Mouse (Mus musculus) fat pad, adult 2 months (tissue): ENCODE results near the gene Elp4.
A peak's percentile ranks its signal among the peaks of the same experiment; 100 is the strongest.

ENCODE experiments used
- DNase-seq: peaks from one replicate; pipeline ENCODE4 v3.0.0-alpha.2; 2011; ENCODE audit warnings: low read depth, low spot score; ENCODE audit errors: extremely low read depth

Elp4 gene

GRCm38 (mm10) chr2:105903896-105904756 lies at the start of gene Elp4, which contains the start of gene Immp1l:
Gene Elp4 (minus strand): TSS chr2:105904564.
Gene Immp1l (plus strand): TSS chr2:105904638.
- DNase-seq = peak; percentile 83

GRCm38 (mm10) chr2:105953862-105954261 lies 49.5 kb upstream of the Elp4 start:
- no peak for DNase-seq

GRCm38 (mm10) chr2:105951350-105951940 lies 47.1 kb upstream of the Elp4 start:
- no peak for DNase-seq

- DNase-seq = no peak
Measured at GRCm38 (mm10) chr2:105950131-105950530, 45.8 kb upstream of the Elp4 start.

- no peak for DNase-seq
Measured at GRCm38 (mm10) chr2:105917623-105918346, 13.4 kb upstream of the Elp4 start.

- DNase-seq = peak; percentile 30
Measured at GRCm38 (mm10) chr2:105916671-105917070, 12.3 kb upstream of the Elp4 start.

- DNase-seq = no peak
Measured at GRCm38 (mm10) chr2:105913655-105914366, 9.4 kb upstream of the Elp4 start.

- no peak for DNase-seq
Measured at GRCm38 (mm10) chr2:105910611-105911010, 6.2 kb upstream of the Elp4 start.

GRCm38 (mm10) chr2:105908351-105908750 lies 4.0 kb upstream of the Elp4 start:
- DNase-seq = no peak

- no peak for DNase-seq
Measured at GRCm38 (mm10) chr2:105904757-105905146, 388 bp upstream of the Elp4 start.

GRCm38 (mm10) chr2:105890816-105891215 lies 13.5 kb downstream of the Elp4 start:
- no peak for DNase-seq

- DNase-seq = no peak
Measured at GRCm38 (mm10) chr2:105873403-105873802, 31.0 kb downstream of the Elp4 start.

- DNase-seq = no peak
Measured at GRCm38 (mm10) chr2:105854740-105855139, 49.6 kb downstream of the Elp4 start.

GRCm38 (mm10) chr2:105852971-105853370 lies 51.4 kb downstream of the Elp4 start:
- no peak for DNase-seq

GRCm38 (mm10) chr2:105851714-105852293 lies 52.6 kb downstream of the Elp4 start:
- no peak for DNase-seq

GRCm38 (mm10) chr2:105843151-105843550 lies 61.2 kb downstream of the Elp4 start:
- no peak for DNase-seq

GRCm38 (mm10) chr2:105817965-105818364 lies 86.4 kb downstream of the Elp4 start:
- DNase-seq = no peak

- no peak for DNase-seq
Measured at GRCm38 (mm10) chr2:105815170-105815569, 89.2 kb downstream of the Elp4 start.

- DNase-seq = no peak
Measured at GRCm38 (mm10) chr2:105813041-105813440, 91.3 kb downstream of the Elp4 start.

- DNase-seq = no peak
Measured at GRCm38 (mm10) chr2:105810286-105810685, 94.1 kb downstream of the Elp4 start.

GRCm38 (mm10) chr2:105806571-105806970 lies 97.8 kb downstream of the Elp4 start:
- DNase-seq = no peak
